In genomic region chr5:136442238-136443187, GRCm38 (mm10) we compare ENCODE assay signal across 10 mouse cellular contexts.
DNase-seq lines count a peak whose midpoint lies in the region; ATAC-seq and TF ChIP-seq lines count a peak whose summit lies in the region.
"Had no signal": no experiment of that assay in that cellular context is flagged by ENCODE, and none has a peak within 500 bp of the region (broad histone marks: within the 10 kb centered on the region; RNA-seq: fewer than 3 reads in every experiment).

No protein-coding gene starts in this region.

- H3K9me3 ChIP-seq in forebrain, embryonic 12.5 days = no peaks in the 10 kb centered on the region
- no peaks in the 10 kb centered on the region for H3K9me3 ChIP-seq in forebrain, embryonic 11.5 days (ENCODE audit: control insufficient read depth, low read length)

- TF ChIP-seq CTCF in spleen, adult 2 months (IDR thresholded peaks at IDR 0.05; ENCODE audit: extremely low read depth, insufficient read depth, insufficient read length, insufficient replicate concordance) = no peak

- 58% methylated on average over 11 of the region's 11 CpGs for WGBS in forebrain, embryonic 12.5 days
- 72% methylated on average over 11 of the region's 11 CpGs for WGBS in forebrain, embryonic 11.5 days
- 62% methylated on average over 11 of the region's 11 CpGs for WGBS in spleen, adult 2 months

- TF ChIP-seq POLR2A in spleen, adult 2 months (IDR thresholded peaks at IDR 0.05; ENCODE audit: low read depth, low read length) = no peak

- ATAC-seq in forebrain, embryonic 12.5 days (ENCODE audit: low FRiP score) = no peak
- ATAC-seq in forebrain, embryonic 11.5 days (replicated peaks; ENCODE audit: low FRiP score) = no peak
- ATAC-seq in megakaryocyte, adult 5-6 weeks (ENCODE audit: poor library complexity, severe bottlenecking) = no peak
- ATAC-seq: CD4-positive, CD25-positive, alpha-beta regulatory T cell, adult 4 months had no signal

- no peak overlapping the region for H3K4me2 ChIP-seq in forebrain, embryonic 12.5 days
- H3K4me2 ChIP-seq in forebrain, embryonic 11.5 days (ENCODE audit: low read depth, low read length, severe bottlenecking) = no peak overlapping the region

- no peaks in the 10 kb centered on the region for H3K36me3 ChIP-seq in forebrain, embryonic 12.5 days (replicated peaks)
- no peaks in the 10 kb centered on the region for H3K36me3 ChIP-seq in forebrain, embryonic 11.5 days (ENCODE audit: control insufficient read depth, insufficient read depth, low read length)
- H3K36me3 ChIP-seq in spleen, adult 2 months (ENCODE audit: control insufficient read depth, insufficient read depth, low read length) = no peaks in the 10 kb centered on the region; the same call in none of the 2 replicates

- H3K27ac ChIP-seq in forebrain, embryonic 12.5 days = peak overlapping the region; percentile 42
- no peak overlapping the region for H3K27ac ChIP-seq in forebrain, embryonic 11.5 days (ENCODE audit: low read depth, low read length)
- peak overlapping the region; percentile 0; the same call in 1 of the 2 replicates for H3K27ac ChIP-seq in spleen, adult 2 months (ENCODE audit: insufficient read depth, low read length)
- H3K27ac ChIP-seq: liver, embryonic 14.5 days had no signal

- peaks cover 14% of the 10 kb centered on the region for H3K4me1 ChIP-seq in forebrain, embryonic 12.5 days
- no peaks in the 10 kb centered on the region for H3K4me1 ChIP-seq in forebrain, embryonic 11.5 days (replicated peaks; ENCODE audit: control insufficient read depth, insufficient read depth, low read length)
- H3K4me1 ChIP-seq in spleen, adult 2 months (ENCODE audit: control insufficient read depth, insufficient read depth, insufficient read length) = peaks cover 19% of the 10 kb centered on the region

- H3K27me3 ChIP-seq in forebrain, embryonic 12.5 days = no peaks in the 10 kb centered on the region
- H3K27me3 ChIP-seq in forebrain, embryonic 11.5 days (ENCODE audit: control insufficient read depth, insufficient read depth, low read length) = no peaks in the 10 kb centered on the region
- no peaks in the 10 kb centered on the region for H3K27me3 ChIP-seq in spleen, adult 2 months (ENCODE audit: control insufficient read depth, insufficient read depth, low read length)

- no peak for DNase-seq in forebrain, embryonic 11.5 days (ENCODE audit: low spot score)
- DNase-seq in spleen, adult 2 months (ENCODE audit: low read depth in 1 of 2, low spot score in 2 of 2) = peak in 1 of 2 experiments; percentile 30
- no peak for DNase-seq in spleen, adult 18-20 months
- DNase-seq in kidney, postnatal 4 days = peak; percentile 32 to 42
- DNase-seq in adrenal gland, postnatal 10 days = no peak
- DNase-seq in adrenal gland, postnatal 14 days = no peak

- no peak overlapping the region for H3K9ac ChIP-seq in forebrain, embryonic 12.5 days
- H3K9ac ChIP-seq in forebrain, embryonic 11.5 days (ENCODE audit: low read length) = no peak overlapping the region
- H3K9ac ChIP-seq: liver, embryonic 14.5 days had no signal

- H3K4me3 ChIP-seq in forebrain, embryonic 12.5 days (replicated peaks) = no peak overlapping the region
- no peak overlapping the region for H3K4me3 ChIP-seq in forebrain, embryonic 11.5 days (ENCODE audit: low read depth, low read length)
- no peak overlapping the region for H3K4me3 ChIP-seq in spleen, adult 2 months (ENCODE audit: extremely low read depth, insufficient read depth, insufficient read length)

Comparison
In these comparisons a context has a peak if more than half of its experiments do, and no peak if none do; other contexts are left out.
1. DNase-seq: peak in kidney, postnatal 4 days (2 of 2); none in forebrain, embryonic 11.5 days (single experiment), spleen, adult 18-20 months (0 of 2), adrenal gland, postnatal 10 days (single experiment) and adrenal gland, postnatal 14 days (single experiment).